Mouse (Mus musculus): Measurements from ENCODE around the gene Dpf2. TPM values are rescaled to one million over a fixed set of nuclear protein-coding genes. Genes with fewer than 3 reads are reported as not detected.
A peak's percentile ranks its signal among the peaks of the same experiment; 100 is the strongest.

The Dpf2 gene
- polyA plus RNA-seq, 1 experiment from 2014 or later, result 245 TPM

- Histone ChIP-seq H3K27ac (replicated peaks) (no peak overlapping the region), H3K36me3 (peaks cover 98% of the 10 kb centered on the region), H3K9me3 (replicated peaks) (no peaks in the 10 kb centered on the region), H3K4me1 (no peaks in the 10 kb centered on the region), H3K4me3 (no peak overlapping the region), H3K27me3 (ENCODE audit: low read depth, poor library complexity, severe bottlenecking) (no peaks in the 10 kb centered on the region)
- 82% methylated on average over 8 of the region's 8 CpGs for WGBS
- no peak for DNase-seq (ENCODE audit: low spot score)
Measured at GRCm38 (mm10) chr19:5944145-5944544, 31.3 kb upstream of the Dpf2 start.

- H3K27ac ChIP-seq (replicated peaks), result no peak overlapping the region
- peaks cover 96% of the 10 kb centered on the region for H3K36me3 ChIP-seq
- H3K9me3 ChIP-seq (replicated peaks), result no peaks in the 10 kb centered on the region
- H3K27me3 ChIP-seq (ENCODE audit: low read depth, poor library complexity, severe bottlenecking), result no peaks in the 10 kb centered on the region
- 93% methylated on average over 15 of the region's 15 CpGs for WGBS
- H3K4me3 ChIP-seq, result no peak overlapping the region
- DNase-seq (ENCODE audit: low spot score), result no peak
- peaks cover 3% of the 10 kb centered on the region for H3K4me1 ChIP-seq
Measured at GRCm38 (mm10) chr19:5943404-5943803, 30.6 kb upstream of the Dpf2 start.

- H3K4me3 ChIP-seq, result no peak overlapping the region
- H3K27me3 ChIP-seq (ENCODE audit: low read depth, poor library complexity, severe bottlenecking), result no peaks in the 10 kb centered on the region
- DNase-seq (ENCODE audit: low spot score), result no peak
- peaks cover 11% of the 10 kb centered on the region for H3K4me1 ChIP-seq
- H3K9me3 ChIP-seq (replicated peaks), result no peaks in the 10 kb centered on the region
- H3K36me3 ChIP-seq, result peaks cover 88% of the 10 kb centered on the region
- no peak overlapping the region for H3K27ac ChIP-seq (replicated peaks)
- WGBS, result 93% methylated on average over 7 of the region's 7 CpGs
Measured at GRCm38 (mm10) chr19:5942581-5942980, 29.8 kb upstream of the Dpf2 start.

- Histone ChIP-seq H3K27ac (replicated peaks) (no peak overlapping the region), H3K36me3 (peaks cover 69% of the 10 kb centered on the region), H3K4me3 (no peak overlapping the region), H3K4me1 (peaks cover 22% of the 10 kb centered on the region), H3K27me3 (ENCODE audit: low read depth, poor library complexity, severe bottlenecking) (no peaks in the 10 kb centered on the region), H3K9me3 (replicated peaks) (no peaks in the 10 kb centered on the region)
- no peak for DNase-seq (ENCODE audit: low spot score)
- 96% methylated on average over 10 of the region's 10 CpGs for WGBS
Measured at GRCm38 (mm10) chr19:5940656-5941055, 27.8 kb upstream of the Dpf2 start.

- no peaks in the 10 kb centered on the region for H3K27me3 ChIP-seq (ENCODE audit: low read depth, poor library complexity, severe bottlenecking)
- peaks cover 27% of the 10 kb centered on the region for H3K4me1 ChIP-seq
- H3K9me3 ChIP-seq (replicated peaks), result no peaks in the 10 kb centered on the region
- peaks cover 64% of the 10 kb centered on the region for H3K36me3 ChIP-seq
- H3K27ac ChIP-seq (replicated peaks), result no peak overlapping the region
- H3K4me3 ChIP-seq, result no peak overlapping the region
- DNase-seq (ENCODE audit: low spot score), result no peak
- WGBS, result 85% methylated on average over 4 of the region's 4 CpGs
Measured at GRCm38 (mm10) chr19:5940173-5940572, 27.4 kb upstream of the Dpf2 start.

- 94% methylated on average over 5 of the region's 5 CpGs for WGBS
- DNase-seq (ENCODE audit: low spot score), result no peak
- Histone ChIP-seq H3K36me3 (peaks cover 59% of the 10 kb centered on the region), H3K9me3 (replicated peaks) (no peaks in the 10 kb centered on the region), H3K4me1 (peaks cover 30% of the 10 kb centered on the region), H3K27me3 (ENCODE audit: low read depth, poor library complexity, severe bottlenecking) (no peaks in the 10 kb centered on the region), H3K4me3 (no peak overlapping the region), H3K27ac (replicated peaks) (no peak overlapping the region)
Measured at GRCm38 (mm10) chr19:5939715-5940114, 26.9 kb upstream of the Dpf2 start.

GRCm38 (mm10) chr19:5938516-5938915 lies 25.7 kb upstream of the Dpf2 start:
- H3K9me3 ChIP-seq (replicated peaks), result no peaks in the 10 kb centered on the region
- no peaks in the 10 kb centered on the region for H3K27me3 ChIP-seq (ENCODE audit: low read depth, poor library complexity, severe bottlenecking)
- 87% methylated on average over 6 of the region's 6 CpGs for WGBS

GRCm38 (mm10) chr19:5937836-5938406 lies 25.1 kb upstream of the Dpf2 start:
- Histone ChIP-seq H3K4me1 (peaks cover 30% of the 10 kb centered on the region), H3K27me3 (ENCODE audit: low read depth, poor library complexity, severe bottlenecking) (no peaks in the 10 kb centered on the region), H3K27ac (replicated peaks) (peak overlapping the region; percentile 57), H3K4me3 (peak overlapping the region; percentile 36), H3K36me3 (peaks cover 41% of the 10 kb centered on the region), H3K9me3 (replicated peaks) (no peaks in the 10 kb centered on the region)
- DNase-seq (ENCODE audit: low spot score), result peak; percentile 43
- 29% methylated on average over 14 of the region's 14 CpGs for WGBS

More at GRCm38 (mm10) chr19:5938516-5938915, 25.7 kb upstream of the Dpf2 start:
- peaks cover 47% of the 10 kb centered on the region for H3K36me3 ChIP-seq
- peaks cover 30% of the 10 kb centered on the region for H3K4me1 ChIP-seq
- H3K4me3 ChIP-seq, result no peak overlapping the region
- H3K27ac ChIP-seq (replicated peaks), result no peak overlapping the region
- DNase-seq (ENCODE audit: low spot score), result no peak

- Histone ChIP-seq H3K4me1 (peaks cover 30% of the 10 kb centered on the region), H3K36me3 (peaks cover 35% of the 10 kb centered on the region), H3K27me3 (ENCODE audit: low read depth, poor library complexity, severe bottlenecking) (no peaks in the 10 kb centered on the region), H3K9me3 (replicated peaks) (no peaks in the 10 kb centered on the region), H3K27ac (replicated peaks) (peak overlapping the region; percentile 57), H3K4me3 (0 out of 2 replicates have a peak overlapping the region, but pooled peaks have one; percentile 36)
- WGBS, result 74% methylated on average over 21 of the region's 21 CpGs
- no peak for DNase-seq (ENCODE audit: low spot score)
Measured at GRCm38 (mm10) chr19:5937095-5937835, 24.5 kb upstream of the Dpf2 start.

GRCm38 (mm10) chr19:5935691-5936090 lies 22.9 kb upstream of the Dpf2 start:
- Histone ChIP-seq H3K9me3 (replicated peaks) (no peaks in the 10 kb centered on the region), H3K36me3 (peaks cover 21% of the 10 kb centered on the region), H3K27me3 (ENCODE audit: low read depth, poor library complexity, severe bottlenecking) (no peaks in the 10 kb centered on the region), H3K4me1 (peaks cover 30% of the 10 kb centered on the region), H3K4me3 (no peak overlapping the region), H3K27ac (replicated peaks) (no peak overlapping the region)
- no peak for DNase-seq (ENCODE audit: low spot score)
- WGBS, result 79% methylated on average over 5 of the region's 5 CpGs

- Histone ChIP-seq H3K4me1 (peaks cover 30% of the 10 kb centered on the region), H3K27me3 (ENCODE audit: low read depth, poor library complexity, severe bottlenecking) (no peaks in the 10 kb centered on the region), H3K9me3 (replicated peaks) (no peaks in the 10 kb centered on the region), H3K36me3 (peaks cover 17% of the 10 kb centered on the region), H3K4me3 (peak overlapping the region; percentile 8; the same call in 1 of the 2 replicates), H3K27ac (replicated peaks) (0 out of 2 replicates have a peak overlapping the region, but pooled peaks have one; percentile 24)
- no peak for DNase-seq (ENCODE audit: low spot score)
- WGBS, result 68% methylated on average over 3 of the region's 3 CpGs
Measured at GRCm38 (mm10) chr19:5935266-5935665, 22.5 kb upstream of the Dpf2 start.

- no peak for DNase-seq (ENCODE audit: low spot score)
- no peaks in the 10 kb centered on the region for H3K9me3 ChIP-seq (replicated peaks)
- WGBS, result 81% methylated on average over 14 of the region's 14 CpGs
- H3K4me3 ChIP-seq, result no peak overlapping the region
- peaks cover 8% of the 10 kb centered on the region for H3K4me1 ChIP-seq
- peaks cover 17% of the 10 kb centered on the region for H3K27me3 ChIP-seq (ENCODE audit: low read depth, poor library complexity, severe bottlenecking)
- H3K27ac ChIP-seq (replicated peaks), result no peak overlapping the region
- no peaks in the 10 kb centered on the region for H3K36me3 ChIP-seq
Measured at GRCm38 (mm10) chr19:5929634-5930596, 17.1 kb upstream of the Dpf2 start.
